Mouse (Mus musculus) small intestine, adult 2 months (tissue): ENCODE results near the gene Anp32a.

Source experiments
- CTCF ChIP-seq: fragments of 200-500 bp; IDR thresholded peaks from 2 replicates; pipeline ENCODE4 v1.5.1; 2012; ENCODE audit warnings: low read depth, mild to moderate bottlenecking, control low read depth, inconsistent platforms, low read length, moderate library complexity, mixed read lengths; ENCODE audit not compliant: insufficient replicate concordance, insufficient read length; ENCODE audit errors: extremely low read depth
- POLR2A ChIP-seq: fragments of 200-500 bp; IDR thresholded peaks from 2 replicates; pipeline ENCODE4 v1.6.1; 2012; ENCODE audit warnings: low read depth, mild to moderate bottlenecking, control low read depth, inconsistent platforms, low read length, moderate library complexity

DNA sequence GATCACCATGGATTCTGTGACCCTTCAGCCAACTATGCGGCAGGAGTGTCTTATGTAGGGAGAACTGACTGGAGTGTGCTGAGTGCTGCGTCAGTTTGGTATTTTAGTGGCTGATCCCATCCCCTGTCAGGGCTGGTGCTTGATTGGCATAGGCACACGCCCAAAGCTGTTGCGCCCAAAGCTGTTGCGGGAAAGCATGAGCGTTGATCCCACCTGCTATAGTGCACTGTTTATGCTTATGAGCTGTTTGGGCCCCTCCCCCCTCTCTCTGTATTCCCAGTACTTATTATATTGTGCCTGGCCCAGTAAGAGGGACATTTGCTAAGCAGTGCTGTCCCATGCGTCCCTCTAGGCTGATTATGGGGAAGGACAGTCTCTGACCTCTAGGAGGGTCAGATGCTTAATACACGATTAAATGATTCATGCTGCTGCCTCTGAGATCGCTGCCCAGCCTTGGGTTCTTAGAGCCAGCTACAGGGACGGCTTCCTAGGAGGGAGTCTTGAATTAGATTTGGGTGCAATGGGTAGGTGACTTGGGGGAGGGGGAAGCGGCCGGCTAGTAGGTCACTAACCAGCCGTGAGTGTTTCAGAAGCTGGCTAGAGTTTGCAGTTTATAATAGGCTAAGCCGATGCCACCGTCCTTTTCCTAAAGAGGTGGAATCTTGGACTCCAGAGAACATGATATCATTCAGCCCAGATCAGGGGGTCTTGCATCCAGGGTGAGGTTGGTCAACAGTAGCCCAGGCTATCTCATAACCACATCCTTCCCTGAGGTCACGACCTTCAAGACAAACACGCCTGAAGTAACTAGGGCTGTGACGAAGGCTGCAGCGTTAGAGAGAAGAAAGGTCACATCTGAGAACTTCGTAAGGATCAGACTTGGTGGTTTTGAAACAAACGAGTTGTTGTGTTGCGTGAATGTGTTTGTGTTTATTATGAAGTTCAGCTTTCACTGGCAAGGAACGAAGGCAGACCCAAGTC is 25.7 kb downstream of the Anp32a start:
- TF ChIP-seq CTCF (no peak), POLR2A (no peak)
